Mouse (Mus musculus): ENCODE results near the gene Slc26a8. TPM values are rescaled to one million over a fixed set of nuclear protein-coding genes. Genes with fewer than 3 reads are reported as not detected.
A peak's percentile ranks its signal among the peaks of the same experiment; 100 is the strongest.

Slc26a8 gene
- polyA plus RNA-seq, 1 experiment, result 8.6 TPM

DNA sequence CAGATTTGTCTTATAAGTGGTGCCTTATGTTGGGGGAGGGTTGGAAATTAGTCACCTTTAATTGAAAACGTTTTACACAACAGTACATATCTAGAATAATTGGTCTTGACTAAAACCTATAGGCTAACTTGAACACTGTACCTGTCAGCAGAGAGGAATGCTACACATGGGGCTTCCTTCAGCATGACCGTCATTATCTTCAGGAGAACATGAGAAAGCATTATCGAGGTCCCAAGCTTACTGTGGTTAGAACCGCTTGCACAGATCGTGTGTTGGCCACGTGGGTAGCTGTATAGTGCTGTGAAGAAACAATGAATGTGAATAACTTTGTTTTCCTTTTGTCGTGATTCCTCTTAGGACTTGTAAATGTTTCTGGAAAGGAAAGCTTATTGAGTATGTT is 9.8 kb upstream of the Slc26a8 start:
- DNase-seq (ENCODE audit: extremely low spot score in 1 of 2, low spot score in 1 of 2), result no peak

DNA sequence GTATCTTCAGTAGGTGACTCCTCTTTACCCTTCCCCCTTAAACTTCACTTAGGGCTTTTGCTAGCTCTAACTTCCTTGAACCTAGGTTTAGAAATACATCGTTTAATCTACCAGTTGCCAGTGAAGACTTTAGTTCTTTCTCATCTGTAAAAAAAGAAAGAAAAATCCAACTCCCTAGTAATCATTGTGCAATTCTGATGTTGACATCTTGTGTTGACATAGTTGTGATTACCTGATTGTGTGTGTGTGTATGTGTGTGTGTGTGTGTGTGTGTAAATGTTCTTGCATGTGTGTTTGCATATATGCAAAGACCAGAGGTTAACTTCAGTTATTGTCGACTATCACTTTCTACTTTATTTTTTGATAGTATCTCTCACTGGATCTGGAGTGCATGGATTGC is 8.6 kb upstream of the Slc26a8 start:
- DNase-seq (ENCODE audit: extremely low spot score in 1 of 2, low spot score in 1 of 2), result no peak

DNA sequence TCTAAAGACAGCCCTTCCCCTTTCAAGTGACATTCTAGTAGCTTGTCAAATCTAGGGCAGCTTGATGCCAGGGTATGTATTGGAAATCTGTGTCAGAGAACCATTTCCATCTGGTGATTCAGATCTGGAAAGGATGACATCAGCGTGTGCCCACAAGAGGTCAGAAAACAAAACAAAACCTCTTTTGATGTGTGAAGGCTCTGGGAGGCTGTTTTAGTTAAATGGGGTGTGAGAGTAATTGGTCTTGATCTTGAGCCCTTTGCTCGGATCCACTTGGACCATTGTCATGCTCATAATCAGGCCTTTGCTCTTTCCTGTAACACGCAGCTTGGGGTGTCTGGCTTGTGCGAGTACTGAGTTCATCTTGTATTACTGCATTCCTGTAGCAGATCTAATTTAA is 8.2 kb upstream of the Slc26a8 start:
- DNase-seq (ENCODE audit: extremely low spot score in 1 of 2, low spot score in 1 of 2), result no peak

DNA sequence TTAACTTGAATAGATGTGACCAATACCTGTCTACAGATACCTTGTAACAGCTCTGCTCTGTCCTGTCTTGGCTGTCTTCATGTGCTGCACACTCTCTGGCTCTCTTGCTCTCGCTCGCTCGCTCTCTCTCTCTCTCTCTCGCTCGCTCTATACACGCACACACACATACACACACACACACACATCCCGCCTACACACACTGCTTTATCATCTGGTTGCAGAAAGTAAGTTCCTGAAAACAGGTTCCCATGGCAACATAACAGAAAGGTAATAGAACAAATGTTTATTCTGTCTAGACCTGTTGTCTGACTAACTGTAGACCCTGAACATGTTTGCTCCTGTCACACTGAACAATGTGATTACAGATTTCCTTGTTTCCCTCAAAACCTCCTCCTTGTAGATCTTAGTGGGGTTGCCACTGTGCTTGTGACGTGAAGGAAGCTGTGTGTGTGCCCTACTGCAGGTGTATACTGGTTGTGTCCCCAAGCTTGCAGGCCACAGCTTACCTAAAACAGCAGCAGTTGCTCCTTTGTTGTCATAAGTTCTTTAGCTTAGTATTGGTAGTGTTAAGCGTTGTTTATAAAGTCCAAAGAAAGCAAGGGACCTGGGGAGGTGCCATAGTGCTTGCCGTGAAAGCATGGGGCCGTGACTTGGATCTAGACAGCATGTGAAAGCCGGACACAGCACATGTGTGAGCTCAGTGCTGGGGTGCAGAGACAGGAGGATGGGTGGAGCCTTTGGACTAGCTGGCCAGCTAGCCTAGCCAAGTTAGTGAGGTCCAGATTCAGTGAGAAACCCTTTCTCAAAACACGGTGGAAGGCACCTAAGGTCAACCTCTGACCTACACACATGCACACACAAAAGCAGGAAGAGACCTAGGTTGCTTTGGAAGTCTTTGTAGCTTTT is 7.5 kb upstream of the Slc26a8 start:
- peak; percentile 38 to 70 for DNase-seq (ENCODE audit: extremely low spot score in 1 of 2, low spot score in 1 of 2)

- DNase-seq (ENCODE audit: extremely low spot score in 1 of 2, low spot score in 1 of 2), result no peak
Observed at GRCm38 (mm10) chr17:28696641-28697040, 6.6 kb upstream of the Slc26a8 start.

DNA sequence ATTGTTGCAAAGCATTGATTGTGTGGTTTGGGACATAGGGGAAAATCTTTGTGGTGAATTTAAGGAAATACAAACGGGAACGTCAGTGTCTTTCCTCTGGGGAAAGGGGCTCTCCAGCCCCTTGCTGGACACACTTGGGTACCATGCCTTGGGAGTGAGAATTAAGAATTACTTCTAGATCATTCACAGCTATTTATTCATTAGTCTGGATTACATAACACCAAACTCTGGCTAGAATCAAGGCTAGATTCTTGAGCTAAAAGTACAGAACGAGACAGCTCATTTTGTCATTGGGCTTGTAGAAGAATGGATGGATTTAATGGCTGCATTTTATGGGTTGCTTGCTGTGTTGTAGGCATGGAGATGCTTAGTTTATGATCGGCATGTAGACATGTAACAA is 4.8 kb upstream of the Slc26a8 start:
- DNase-seq (ENCODE audit: extremely low spot score in 1 of 2, low spot score in 1 of 2), result no peak

GRCm38 (mm10) chr17:28694078-28694477 is 4.0 kb upstream of the Slc26a8 start:
- DNase-seq (ENCODE audit: extremely low spot score in 1 of 2, low spot score in 1 of 2), result no peak

GRCm38 (mm10) chr17:28693086-28693485 is 3.1 kb upstream of the Slc26a8 start:
- DNase-seq (ENCODE audit: extremely low spot score in 1 of 2, low spot score in 1 of 2), result no peak

- DNase-seq (ENCODE audit: extremely low spot score in 1 of 2, low spot score in 1 of 2), result peak in 1 of 2 experiments; percentile 70
Observed at GRCm38 (mm10) chr17:28692341-28692710, 2.3 kb upstream of the Slc26a8 start.

GRCm38 (mm10) chr17:28691687-28692340 is 1.8 kb upstream of the Slc26a8 start:
- no peak for DNase-seq (ENCODE audit: extremely low spot score in 1 of 2, low spot score in 1 of 2)

DNA sequence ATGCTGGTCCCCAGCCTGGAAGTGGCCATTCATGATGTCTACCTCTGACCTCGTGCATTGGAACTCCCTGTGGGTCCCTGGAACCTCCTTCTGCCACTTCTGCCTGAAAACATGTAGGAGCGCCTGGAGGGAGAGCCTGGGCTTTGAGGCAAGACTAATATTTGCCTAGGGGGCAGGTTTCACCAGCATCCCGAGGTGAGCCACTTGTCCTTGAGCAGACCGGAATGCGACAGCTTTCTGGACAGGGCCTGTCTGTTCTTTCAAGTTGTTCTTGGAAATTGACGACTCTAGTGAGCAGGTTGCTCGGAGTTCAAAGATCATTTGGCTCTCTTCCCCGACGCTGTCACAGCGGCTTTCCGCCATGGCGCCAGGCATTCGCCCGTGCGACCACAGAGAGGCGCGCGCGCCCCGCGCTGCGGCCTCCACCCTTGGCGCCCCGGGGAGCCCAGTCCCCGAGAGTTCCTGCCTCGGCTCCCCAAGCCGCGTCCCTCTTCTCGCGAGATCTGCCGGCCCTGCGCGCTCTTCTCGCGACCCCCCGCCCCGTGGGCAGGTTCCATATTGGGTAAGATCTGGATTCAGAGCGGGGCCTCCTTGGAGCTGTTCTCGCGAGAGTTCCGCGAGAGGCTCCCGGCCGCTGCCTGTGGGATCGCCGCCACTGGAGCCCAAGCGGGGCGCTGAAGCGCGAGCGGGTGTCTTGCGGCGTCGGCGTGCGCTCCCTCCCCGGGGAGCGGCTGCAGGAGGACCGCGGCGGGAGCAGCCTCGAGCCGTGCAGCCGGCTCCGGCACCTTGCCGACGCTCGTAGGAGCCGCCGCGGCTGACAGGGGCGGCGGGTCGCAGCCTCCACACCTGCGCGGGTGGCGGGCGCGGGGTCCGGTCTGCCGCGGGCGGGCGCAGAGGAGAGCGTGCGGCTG is 998 bp upstream of the Slc26a8 start, which contains the start of gene Mapk14:
Mapk14 (plus strand) TSS at position 554 of the 911 bp plus-strand sequence.
- peak; percentile 99 to 100 for DNase-seq (ENCODE audit: extremely low spot score in 1 of 2, low spot score in 1 of 2)

GRCm38 (mm10) chr17:28687354-28687753 is 2.7 kb downstream of the Slc26a8 start:
- no peak for DNase-seq (ENCODE audit: extremely low spot score in 1 of 2, low spot score in 1 of 2)

DNA sequence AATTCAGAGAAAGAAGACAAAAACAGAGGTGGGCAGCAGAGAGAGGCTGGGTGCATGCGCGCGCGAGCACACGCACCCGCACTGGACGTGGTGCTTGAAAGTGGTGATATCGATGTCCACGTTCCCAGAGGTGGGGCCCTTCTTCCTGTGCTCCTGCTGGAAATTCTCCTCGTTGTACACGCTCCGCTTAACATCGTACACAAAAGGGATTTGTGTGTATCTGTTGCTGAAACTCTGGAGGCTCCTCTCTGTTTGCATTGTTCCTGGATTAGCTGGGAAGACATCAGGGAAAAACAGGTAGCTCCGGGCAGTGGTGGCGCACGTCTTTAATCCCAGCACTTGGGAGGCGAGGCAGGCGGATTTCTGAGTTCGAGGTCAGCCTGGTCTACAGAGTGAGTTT is 5.4 kb downstream of the Slc26a8 start:
- no peak for DNase-seq (ENCODE audit: extremely low spot score in 1 of 2, low spot score in 1 of 2)

DNA sequence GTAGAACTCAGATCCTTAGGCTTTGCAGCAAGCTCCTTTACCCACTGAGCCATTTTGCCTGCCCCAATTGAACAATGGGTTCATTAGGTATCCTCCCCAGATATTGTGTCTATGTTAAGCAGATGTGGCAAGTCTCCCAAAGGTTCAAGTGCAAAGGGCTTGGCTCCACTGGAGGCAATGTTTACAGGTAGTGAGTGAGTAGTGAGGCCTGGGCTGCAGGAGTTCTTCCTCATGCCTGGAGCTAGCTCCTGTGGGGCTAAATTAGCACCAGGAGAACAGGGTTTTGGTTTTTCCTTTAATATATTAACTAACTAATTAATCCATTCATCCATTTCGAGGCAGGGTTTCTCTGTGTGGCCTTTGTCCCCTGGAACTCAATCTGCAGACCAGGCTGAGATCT is 6.4 kb downstream of the Slc26a8 start:
- no peak for DNase-seq (ENCODE audit: extremely low spot score in 1 of 2, low spot score in 1 of 2)

GRCm38 (mm10) chr17:28682311-28683084 is 7.5 kb downstream of the Slc26a8 start:
- no peak for DNase-seq (ENCODE audit: extremely low spot score in 1 of 2, low spot score in 1 of 2)

DNA sequence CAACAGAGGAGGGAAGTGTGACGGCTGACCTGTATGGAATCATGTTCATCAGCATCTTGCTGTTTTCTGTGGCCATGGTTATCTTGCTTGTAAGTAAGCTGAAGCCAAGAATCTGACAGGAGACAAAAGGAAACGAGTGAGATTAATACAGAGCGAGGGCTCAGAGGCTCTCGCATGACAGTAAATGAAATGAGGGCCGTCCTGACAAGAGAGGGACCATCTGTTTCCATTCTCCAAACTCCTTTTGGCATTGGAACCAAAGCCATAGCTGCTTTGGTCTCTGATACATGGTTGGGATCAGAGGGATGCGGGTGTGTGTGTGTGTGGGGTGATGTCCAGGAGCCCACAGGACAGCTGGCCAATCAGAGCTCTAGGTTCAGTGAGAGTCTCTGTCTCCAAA is 30.5 kb downstream of the Slc26a8 start:
- DNase-seq (ENCODE audit: extremely low spot score in 1 of 2, low spot score in 1 of 2), result no peak

DNA sequence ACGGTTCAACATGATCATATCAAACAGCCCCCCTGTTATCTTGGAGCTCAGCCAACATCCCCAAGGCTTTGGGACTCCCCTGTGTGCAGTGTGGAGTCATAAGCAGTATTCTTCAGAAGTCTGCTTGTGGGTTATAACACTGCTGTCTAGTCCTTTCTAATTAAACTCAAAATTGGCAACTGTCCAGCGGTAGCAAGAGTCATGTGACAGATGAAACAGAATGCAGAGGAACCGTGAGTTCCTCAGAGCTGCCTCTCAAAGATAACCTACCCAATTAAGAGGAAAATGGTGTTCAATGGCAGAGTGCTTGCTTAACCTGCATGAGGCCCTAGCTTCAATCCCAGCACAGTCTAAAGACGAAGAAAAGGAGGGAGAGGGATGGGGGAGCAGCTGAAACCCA is 32.1 kb downstream of the Slc26a8 start:
- DNase-seq (ENCODE audit: extremely low spot score in 1 of 2, low spot score in 1 of 2), result peak in 1 of 2 experiments; percentile 19

DNA sequence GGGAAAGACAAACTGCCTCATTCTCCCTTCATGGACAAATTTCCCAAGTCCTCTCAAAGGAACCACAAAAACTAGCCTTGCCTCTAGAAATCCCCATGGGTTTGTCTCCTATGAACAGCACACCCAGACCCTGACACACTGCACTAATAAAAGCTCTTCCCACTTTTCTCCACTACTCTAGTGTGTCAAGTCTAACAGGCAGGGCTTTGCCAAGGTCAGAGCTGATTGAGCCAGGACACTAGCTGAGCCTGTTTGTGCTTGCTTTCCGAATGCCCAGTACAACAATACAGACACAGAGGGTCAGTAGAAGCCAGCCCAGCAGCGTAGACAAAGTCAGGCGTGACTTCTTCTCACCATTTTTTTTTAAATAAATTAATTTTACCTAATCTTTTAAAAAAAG is 39.8 kb downstream of the Slc26a8 start:
- DNase-seq (ENCODE audit: extremely low spot score in 1 of 2, low spot score in 1 of 2), result no peak

DNA sequence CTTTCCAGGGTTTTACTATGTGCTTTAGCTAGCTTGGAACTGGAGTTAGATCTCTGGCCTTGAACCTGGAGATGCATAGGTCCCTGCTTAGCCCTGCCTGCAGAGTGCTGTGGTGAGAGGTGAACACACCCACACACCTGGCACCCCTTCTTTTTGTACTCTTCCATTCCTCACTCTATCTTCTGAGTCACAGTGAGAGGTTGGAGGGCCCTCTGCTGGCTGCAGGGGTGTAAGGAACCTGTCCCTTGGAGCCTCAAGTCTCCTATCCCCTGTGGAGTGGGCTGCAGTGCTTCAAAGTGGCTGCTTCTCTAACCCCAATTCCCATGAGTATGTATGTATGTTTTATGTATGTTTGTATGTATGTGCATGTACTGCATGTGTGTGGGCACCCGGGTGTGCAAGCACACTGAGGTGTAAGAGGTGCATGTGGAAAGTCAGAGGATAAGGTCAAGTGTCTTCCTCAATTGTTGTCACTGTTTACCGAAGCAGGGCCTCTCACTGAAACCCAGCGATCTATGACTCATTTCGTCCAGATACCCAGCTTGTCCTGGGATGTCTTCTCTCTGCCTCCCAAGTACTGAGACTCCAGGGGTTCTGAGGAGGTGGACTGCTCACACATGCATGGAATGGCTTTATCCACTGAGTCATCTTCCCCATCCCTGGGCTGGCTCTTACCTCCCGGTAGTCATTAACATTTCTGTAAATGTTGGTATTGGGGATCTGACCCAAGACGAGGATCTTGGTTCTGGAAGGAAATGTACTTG is 41.2 kb downstream of the Slc26a8 start:
- peak; percentile 50 to 82 for DNase-seq (ENCODE audit: extremely low spot score in 1 of 2, low spot score in 1 of 2)
